Mouse (Mus musculus): ENCODE data around the gene Gm49321.

The Gm49321 gene

GRCm38 (mm10) chr12:74013739-74014138 lies 76.3 kb downstream of the Gm49321 start:
- DNase-seq (ENCODE audit: low spot score in 2 of 2): peak; percentile 82 to 89

- no peak for DNase-seq (ENCODE audit: low spot score in 2 of 2)
These were observed 77.4 kb downstream of the Gm49321 start for GRCm38 (mm10) chr12:74014739-74015270.

GRCm38 (mm10) chr12:74015491-74015890 lies 78.0 kb downstream of the Gm49321 start:
- DNase-seq (ENCODE audit: low spot score in 2 of 2): no peak
